Mouse (Mus musculus) ovary, postnatal 10 days (tissue): ENCODE data around the gene Rft1.
"Not testable (repeated sequence)": the region's sequence is repeated elsewhere in the genome, so short reads cannot be mapped to it uniquely, and the experiment has no call there.

Experiments
- DNase-seq: peaks from one replicate; pipeline ENCODE4 v3.0.0; 2022; ENCODE audit warnings: low spot score

Rft1 gene

DNA sequence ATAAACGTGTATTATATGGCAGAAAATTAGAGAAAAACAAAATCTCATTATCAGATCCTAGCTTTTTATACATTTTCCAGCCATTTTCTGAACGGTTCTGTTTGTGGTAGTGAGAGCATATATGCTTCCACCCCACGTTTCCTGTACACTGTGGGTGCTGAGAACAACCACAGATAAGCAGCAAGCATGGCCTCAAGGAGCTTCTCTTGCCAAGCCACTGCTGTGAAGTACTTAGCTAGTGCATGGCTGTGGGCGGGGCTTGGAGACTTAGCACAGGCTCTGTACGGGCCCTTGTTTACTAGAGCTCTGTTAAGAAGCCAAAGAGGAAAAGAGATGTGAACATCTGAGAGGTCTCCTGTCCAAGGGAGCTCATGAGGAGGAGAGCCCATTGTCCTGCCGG, 20.8 kb downstream of the Rft1 start:
- DNase-seq, result no peak

DNA sequence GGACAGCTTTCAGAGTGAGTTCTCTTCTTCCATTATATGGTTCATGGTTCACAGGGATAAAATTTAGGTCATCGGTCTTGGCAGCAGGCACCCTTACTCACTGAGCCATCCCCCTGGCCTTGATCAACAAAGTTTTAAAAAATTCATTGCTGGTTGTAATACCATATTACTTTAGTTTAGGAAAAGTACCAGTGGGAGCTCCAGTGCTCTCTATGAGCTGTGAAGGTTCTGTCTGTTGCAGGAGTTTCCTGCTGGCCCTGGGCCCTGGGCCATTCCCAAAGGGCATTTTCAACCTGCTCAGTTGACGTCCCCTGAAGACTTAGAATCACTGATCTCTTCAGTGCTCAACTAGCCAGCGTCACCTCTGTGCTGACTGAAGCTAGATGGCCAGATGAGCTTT, 28.0 kb downstream of the Rft1 start:
- DNase-seq, result no peak

DNA sequence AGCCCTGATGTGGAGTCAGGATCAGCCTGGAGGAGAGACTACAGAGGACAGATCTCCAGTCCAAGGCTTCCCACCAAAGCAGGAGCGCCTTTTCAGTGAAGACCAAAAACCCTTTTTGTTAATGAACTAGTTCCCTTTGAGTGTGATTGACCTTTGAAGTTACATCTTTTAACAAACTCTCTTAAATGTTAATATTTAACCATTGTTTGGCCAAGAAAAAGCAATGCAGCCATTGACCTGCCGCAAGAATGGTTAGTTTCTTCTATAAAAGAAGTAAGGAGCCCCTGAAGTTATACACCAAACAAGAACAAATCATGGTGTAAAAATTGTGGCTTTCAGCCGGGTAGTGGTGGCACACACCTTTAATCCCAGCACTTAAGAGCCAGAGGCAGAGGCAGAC, 36.5 kb downstream of the Rft1 start:
- no peak for DNase-seq

GRCm38 (mm10) chr14:30692439-30692838, 38.3 kb downstream of the Rft1 start:
- DNase-seq, result no peak

- DNase-seq, result no peak
Measured at GRCm38 (mm10) chr14:30694786-30695185, 40.6 kb downstream of the Rft1 start.

DNA sequence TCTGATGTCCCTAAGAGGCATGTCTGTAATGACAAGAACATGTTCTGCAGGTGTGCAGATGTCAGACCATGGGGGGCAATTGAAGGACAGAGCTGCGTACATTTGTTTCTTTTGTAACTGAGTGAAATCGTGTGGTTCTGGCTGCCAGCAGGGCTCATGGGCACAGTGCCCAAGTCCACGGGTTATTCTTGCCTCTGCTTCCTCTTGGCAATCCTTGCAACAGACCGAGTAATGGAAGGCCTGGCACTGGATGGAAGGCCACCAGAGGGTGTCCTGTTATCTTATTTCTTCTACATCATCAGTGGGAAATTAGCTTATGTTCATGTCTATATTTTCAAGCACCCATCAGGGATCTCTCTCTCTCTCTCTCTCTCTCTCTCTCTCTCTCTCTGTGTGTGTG, 41.4 kb downstream of the Rft1 start:
- peak; percentile 39 for DNase-seq

DNA sequence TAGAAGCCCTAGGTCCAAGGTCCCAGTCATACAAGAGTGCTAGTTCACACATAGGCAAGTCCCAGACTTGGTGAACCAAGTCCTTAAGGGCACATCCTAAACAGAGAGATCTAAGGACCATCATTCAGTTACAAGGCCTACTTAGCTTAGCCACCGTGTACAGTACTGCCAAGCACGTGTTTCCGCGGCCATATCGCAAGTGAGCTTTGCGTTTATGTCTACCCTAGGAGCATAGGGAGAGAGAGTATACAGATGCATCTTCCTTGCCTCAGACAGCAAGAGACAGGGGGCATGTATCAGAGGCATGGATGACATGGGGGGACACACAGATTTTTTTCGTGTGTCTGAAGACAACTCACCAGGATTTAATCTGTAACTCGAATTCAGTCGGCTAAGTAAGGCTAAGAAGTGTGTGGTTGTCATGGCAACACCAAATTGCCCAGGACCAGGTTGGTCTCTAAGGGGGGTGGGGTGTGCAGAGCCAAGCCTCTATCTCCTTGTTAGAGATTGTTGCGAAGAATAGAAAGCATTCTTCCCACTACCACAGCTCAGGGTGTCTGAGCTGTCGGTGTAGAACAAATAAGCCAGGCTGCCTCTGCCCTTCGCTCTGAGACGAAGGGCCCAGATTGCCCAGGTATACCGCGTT, 43.4 kb downstream of the Rft1 start:
- no peak for DNase-seq

DNA sequence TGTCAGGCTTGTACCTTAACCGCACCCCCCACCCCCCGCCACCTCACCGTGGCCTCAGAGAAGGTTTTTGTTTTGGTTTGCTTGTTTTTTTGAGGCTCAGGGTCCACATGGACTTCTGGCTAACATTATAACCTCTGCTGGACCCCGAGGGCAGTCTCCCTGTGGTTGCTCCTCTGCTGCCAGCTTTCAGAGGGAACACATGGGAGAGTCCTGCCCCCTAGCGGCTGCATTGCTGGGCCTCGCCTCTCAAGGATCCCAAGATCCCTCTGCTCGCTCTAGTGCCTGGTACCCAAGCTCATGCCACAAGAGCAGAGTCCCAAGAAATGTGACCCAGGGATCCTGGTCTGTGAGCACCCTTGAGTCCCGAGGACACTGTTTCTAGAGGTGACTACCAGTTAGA, 45.5 kb downstream of the Rft1 start:
- DNase-seq, result no peak

- no peak for DNase-seq
Measured at GRCm38 (mm10) chr14:30702512-30702911, 48.4 kb downstream of the Rft1 start.

- no peak for DNase-seq
Measured at GRCm38 (mm10) chr14:30703079-30703478, 48.9 kb downstream of the Rft1 start.

- DNase-seq, result no peak
Measured at GRCm38 (mm10) chr14:30704098-30704855, 50.1 kb downstream of the Rft1 start.

GRCm38 (mm10) chr14:30711892-30712291, 57.7 kb downstream of the Rft1 start:
- no peak for DNase-seq

DNA sequence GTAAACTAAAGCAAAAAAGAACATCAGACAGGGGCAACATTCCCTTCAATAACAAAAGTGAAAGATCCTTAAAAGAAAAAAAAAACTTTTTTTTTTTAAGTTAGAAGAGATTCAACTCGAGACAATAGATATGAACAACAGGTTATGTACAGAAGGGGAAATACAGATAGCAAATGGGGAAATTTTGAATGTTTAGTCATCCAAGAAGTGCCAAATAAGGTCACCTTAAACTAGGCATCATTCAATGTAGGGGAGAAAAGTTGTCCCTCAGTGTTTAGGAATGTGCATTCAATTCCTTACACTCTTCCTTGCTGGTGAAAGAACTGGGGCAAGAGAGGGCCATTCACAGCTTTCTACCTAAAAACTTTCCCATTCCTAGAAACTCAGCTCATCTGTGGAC, 59.6 kb downstream of the Rft1 start:
- no peak for DNase-seq

DNA sequence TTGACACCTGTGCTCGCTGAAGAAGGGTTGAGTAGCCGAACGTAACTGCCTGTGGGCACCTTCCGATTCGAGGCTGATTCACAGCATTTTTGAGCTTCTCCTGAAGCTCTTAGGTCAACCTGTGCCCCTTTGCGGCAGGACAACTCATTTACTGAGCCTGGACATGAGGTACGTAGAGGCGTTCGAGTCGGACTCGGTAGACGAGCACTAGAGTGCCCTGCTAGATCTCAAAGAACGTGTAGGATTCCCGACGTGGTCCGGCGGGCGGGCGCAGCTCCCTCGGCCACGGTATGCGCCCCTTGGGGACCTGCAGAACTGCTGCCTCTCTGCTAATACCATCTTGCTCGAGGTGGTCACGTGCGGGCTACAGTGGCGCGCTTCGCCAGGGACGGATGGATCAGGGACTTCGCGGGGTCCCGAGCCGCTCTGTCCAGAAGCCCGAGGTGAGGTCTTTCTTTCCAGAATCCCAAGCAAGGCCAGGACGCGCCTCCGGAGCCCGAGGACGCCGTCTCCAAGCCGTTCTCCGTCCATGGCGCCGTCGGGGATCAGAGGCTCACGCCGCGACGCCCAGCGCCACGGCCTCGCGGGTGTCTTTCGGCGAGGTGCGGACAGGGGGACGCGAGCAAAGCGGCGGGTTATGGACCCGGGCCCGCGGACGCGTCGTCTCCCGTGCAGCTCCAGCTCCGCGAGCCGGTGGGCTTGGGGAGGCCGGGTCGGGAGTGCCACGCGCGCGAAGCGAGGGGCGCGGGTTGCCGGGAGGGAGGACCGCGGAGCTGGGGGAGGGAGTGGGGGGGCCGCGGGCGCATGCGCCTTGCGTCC, 60.8 kb downstream of the Rft1 start, which contains the start of gene Sfmbt1:
Gene Sfmbt1 (plus strand): TSS at position 51 of the 819 bp plus-strand sequence.
- DNase-seq, result no peak

DNA sequence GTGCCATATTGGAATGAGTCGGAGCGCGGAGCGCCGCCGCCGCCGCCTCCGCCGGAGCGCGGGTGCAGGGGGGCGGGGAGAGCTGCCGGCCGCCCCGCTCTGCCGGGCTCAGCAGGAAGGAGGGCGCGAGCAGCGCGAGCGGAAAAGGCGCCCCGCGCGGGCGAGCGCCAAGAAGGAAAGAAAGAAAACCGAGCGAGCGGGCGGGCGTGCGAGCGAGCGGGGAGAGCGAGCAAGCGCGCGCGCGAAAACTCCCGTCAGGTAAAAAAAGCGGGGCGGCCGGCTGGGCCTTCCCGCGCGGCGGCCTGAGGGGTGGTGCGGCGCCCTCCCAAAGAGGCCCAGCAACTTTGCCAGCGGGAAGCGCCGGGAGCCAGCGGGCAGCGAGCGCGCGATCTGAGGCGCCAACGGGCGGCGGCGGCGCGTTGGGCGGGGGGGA, 61.5 kb downstream of the Rft1 start:
- peak; percentile 64 for DNase-seq

DNA sequence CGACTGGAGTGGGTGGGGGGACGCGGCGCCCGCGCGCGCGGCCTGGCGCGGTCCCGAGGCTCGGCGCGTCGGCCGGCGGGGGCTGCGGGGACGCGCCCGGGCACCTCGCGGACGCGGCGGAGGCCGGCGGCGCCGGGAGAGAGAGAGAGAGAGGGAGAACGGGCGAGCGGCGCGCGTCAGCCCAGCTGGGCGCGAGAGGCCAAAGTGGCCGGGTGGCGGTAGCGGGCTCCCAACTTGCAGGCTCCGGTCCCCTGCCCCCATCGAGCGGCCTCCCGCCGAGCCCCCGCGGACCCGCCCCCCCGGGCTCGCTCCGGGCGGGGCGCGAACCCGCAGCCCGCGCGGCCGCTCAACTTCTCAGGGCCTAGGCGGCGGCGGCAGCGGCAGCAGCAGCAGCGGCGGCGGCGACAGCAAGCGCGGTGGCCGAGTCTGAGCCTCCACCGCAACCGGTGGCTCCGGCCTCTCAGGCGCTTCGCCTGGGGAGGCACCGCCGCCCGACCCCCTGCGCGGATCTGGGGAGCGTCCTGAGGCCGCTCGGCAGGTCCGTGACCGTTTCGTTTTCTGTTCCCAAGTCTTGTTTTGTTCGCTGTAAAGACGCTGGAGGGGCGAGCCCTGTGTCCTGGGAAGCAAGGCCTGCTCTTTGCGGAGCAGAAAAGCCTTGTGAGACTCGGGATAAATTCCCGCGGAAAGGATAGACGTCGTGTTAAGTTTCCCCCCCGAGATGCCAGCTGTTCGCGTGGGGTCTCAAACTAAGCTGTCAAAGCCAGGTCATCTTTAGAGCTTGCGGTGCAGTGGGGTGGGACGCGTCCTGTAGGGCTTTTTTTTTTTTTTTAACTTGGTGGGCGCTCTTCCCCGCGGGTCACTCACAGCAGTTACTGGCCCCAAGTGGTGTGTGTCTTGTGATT, 62.1 kb downstream of the Rft1 start:
- DNase-seq, result peak; percentile 36

DNA sequence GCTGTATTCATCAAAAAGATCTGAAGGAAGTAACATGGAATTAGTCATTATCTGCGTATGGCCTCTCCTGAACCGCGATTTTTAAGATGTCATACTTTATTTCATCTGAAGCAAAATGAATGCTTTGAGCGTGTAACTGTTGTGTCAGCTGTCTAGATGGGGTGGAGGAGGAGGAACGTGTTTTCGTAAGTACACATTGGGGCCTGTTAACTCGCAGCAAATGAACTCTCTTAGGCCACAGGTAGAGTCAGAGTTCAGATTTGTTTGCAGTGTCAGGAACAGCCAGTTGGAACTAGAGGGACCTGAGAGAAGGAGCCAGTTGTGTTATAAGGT, 62.8 kb downstream of the Rft1 start:
- DNase-seq, result no peak

GRCm38 (mm10) chr14:30718696-30719095, 64.5 kb downstream of the Rft1 start:
- DNase-seq, result not testable (repeated sequence)

GRCm38 (mm10) chr14:30719514-30719913, 65.4 kb downstream of the Rft1 start:
- no peak for DNase-seq

- no peak for DNase-seq
Measured at GRCm38 (mm10) chr14:30721850-30722249, 67.7 kb downstream of the Rft1 start.

DNA sequence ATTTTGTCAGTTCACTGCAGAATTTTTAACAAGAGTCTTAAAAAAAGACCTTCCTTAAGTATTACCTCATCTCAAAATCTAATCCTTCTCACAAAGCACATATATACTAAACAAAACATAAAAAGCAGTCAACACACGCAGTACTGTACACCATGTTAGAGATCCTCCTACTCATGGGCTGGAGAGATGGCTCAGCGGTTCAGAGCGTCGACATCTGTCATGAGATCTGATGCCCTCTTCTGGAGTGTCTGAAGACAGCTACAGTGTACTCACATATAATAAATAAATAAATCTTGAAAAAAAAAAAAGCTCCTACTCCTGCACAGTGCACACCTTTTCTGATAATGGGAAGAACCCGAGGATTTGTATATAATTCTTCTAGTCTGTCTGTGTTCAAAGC, 68.2 kb downstream of the Rft1 start:
- DNase-seq, result no peak

- DNase-seq, result no peak
Measured at GRCm38 (mm10) chr14:30731896-30732295, 77.7 kb downstream of the Rft1 start.
